Mouse (Mus musculus): Measurements from ENCODE around the gene Gdf11.

DNA sequence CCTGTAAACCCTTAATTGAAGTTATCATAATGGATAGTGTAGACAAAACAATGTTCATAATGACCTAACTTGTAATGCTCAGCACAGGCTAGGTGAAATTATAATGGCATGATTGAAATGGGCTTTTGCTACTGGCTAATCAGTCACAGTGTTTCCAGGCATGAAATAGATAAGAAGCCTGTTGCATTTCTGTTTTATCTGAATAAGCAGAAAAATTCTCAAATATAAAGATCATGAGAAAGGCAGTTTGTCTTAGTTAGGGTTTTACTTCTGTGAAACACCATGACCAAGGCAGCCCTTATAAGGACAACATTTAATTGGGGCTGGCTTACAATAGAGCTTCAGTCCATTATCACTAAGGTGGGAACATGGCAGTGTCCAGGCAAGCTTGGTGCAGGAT lies 50.9 kb downstream of the Gdf11 start:
- TF ChIP-seq CTCF (IDR thresholded peaks at IDR 0.05; ENCODE audit: control insufficient read depth, insufficient read depth, low read length) (no peak), POLR2A (IDR thresholded peaks at IDR 0.05; ENCODE audit: borderline replicate concordance, control insufficient read depth, low read depth, low read length) (no peak)
